Mouse (Mus musculus) heart, postnatal 0 days (tissue): ENCODE measurements around the gene Scgb2b24. TPM values are rescaled to one million over a fixed set of nuclear protein-coding genes. Genes with fewer than 3 reads are reported as not detected.

ENCODE experiments used
- ATAC-seq: fragments of 200-750 bp; cut with Nextera tagmentation; 2 replicates; pipeline ENCODE4 v1.8.0; 2017; ENCODE audit warnings: low read depth, moderate number of reproducible peaks, moderate library complexity; ENCODE audit not compliant: insufficient read depth
- DNase-seq: peaks from one replicate; pipeline ENCODE4 v3.0.0-alpha.2; 2016; ENCODE audit warnings: low spot score
- H3K27ac ChIP-seq: fragments of 300-500 bp; sonication (generic); 2 replicates; pipeline ENCODE4 v1.5.1; 2014; ENCODE audit warnings: low read depth, mild to moderate bottlenecking
- H3K27me3 ChIP-seq: fragments of 300-500 bp; sonication (generic); 2 replicates; pipeline ENCODE4 v1.6.1; 2014; ENCODE audit warnings: low read length, mixed read lengths; ENCODE audit not compliant: control insufficient read depth, insufficient read depth
- H3K36me3 ChIP-seq: fragments of 300-500 bp; sonication (generic); replicated peaks from 2 replicates; pipeline ENCODE4 v1.6.1; 2014; ENCODE audit warnings: low read length, mixed read lengths; ENCODE audit not compliant: control insufficient read depth, insufficient read depth
- H3K4me1 ChIP-seq: fragments of 300-500 bp; sonication (generic); 2 replicates; pipeline ENCODE4 v1.6.1; 2014; ENCODE audit warnings: antibody characterized with exemption; ENCODE audit not compliant: control insufficient read depth, insufficient read depth
- H3K4me2 ChIP-seq: fragments of 300-500 bp; sonication (generic); 2 replicates; pipeline ENCODE4 v1.6.1; 2014; ENCODE audit warnings: low read depth, mild to moderate bottlenecking, low read length, moderate library complexity
- H3K4me3 ChIP-seq: fragments of 300-500 bp; sonication (generic); 2 replicates; pipeline ENCODE4 v1.5.1; 2014; ENCODE audit warnings: low read depth, low read length
- H3K9ac ChIP-seq: fragments of 300-500 bp; sonication (generic); replicated peaks from 2 replicates; pipeline ENCODE4 v1.6.1; 2014; ENCODE audit warnings: low read depth, low read length, mixed read lengths
- H3K9me3 ChIP-seq: fragments of 300-500 bp; sonication (generic); replicated peaks from 2 replicates; pipeline ENCODE4 v1.6.1; 2016; ENCODE audit warnings: low read length; ENCODE audit not compliant: control insufficient read depth
- CTCF ChIP-seq: IDR thresholded peaks from 2 replicates; pipeline ENCODE4 v1.5.1; 2016; ENCODE audit warnings: antibody characterized with exemption, control low read depth, low read depth
- EP300 ChIP-seq: IDR thresholded peaks from 2 replicates; pipeline ENCODE4 v1.6.1; 2016; ENCODE audit warnings: antibody characterized with exemption, low read depth
- WGBS: fragments of 180-500 bp; shearing (Covaris S2); extraction: QIAGEN DNeasy Blood & Tissue Kit; methylation state at CpG from one replicate; pipeline ENCODE4 v1.1.7; 2014; 5-methylcytosine and 5-hydroxymethylcytosine counted together
- polyA plus RNA-seq: library from polyadenylated mRNA; unstranded; fragments of >200 nt; fragmentation: Nextera tagmentation; extraction: Ambion mirVana; gene quantifications from 2 replicates; pipeline ENCODE4 v1.2.1, GENCODE M21; 2015
- total RNA-seq: library from RNA; depleted of rRNA; stranded (reverse); fragments of >200 nt; gene quantifications from 2 replicates; pipeline ENCODE4 v1.2.3, GENCODE M21; 2014; ENCODE audit warnings: low replicate concordance; rRNA removed

Scgb2b24 gene
- total RNA-seq (not detected in 2 replicates), polyA plus RNA-seq (not detected in 2 replicates)

DNA sequence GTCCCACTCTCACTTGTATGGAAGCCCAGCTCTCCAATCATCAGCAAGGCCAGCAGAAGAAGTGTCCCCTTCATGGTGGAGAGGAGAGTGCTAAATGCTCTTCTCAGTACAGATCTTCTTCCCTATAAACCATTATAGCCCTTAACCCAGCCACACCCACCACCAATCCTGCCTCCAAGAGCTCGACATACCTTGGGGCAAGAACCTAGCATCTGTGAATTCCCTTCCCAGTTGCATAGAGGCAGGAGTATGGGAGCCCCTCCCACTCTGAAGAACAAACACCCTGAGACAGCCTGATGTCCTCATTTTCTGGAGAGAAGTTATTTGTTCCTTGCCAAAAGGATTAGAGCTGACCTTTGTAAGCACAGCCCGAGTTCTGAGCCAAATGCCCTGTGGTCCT is at the start of gene Scgb2b24:
Scgb2b24 (minus strand) TSS at position 101 of the 400 bp plus-strand sequence.
- Histone ChIP-seq H3K9ac (no peak within 1 kb of the TSS), H3K4me3 (no peak within 1 kb of the TSS), H3K27me3 (no peaks in the 10 kb centered on the region), H3K9me3 (peaks cover 34% of the 10 kb centered on the region), H3K36me3 (no peaks in the 10 kb centered on the region), H3K4me2 (no peak within 1 kb of the TSS), H3K27ac (no peak within 1 kb of the TSS), H3K4me1 (no peaks in the 10 kb centered on the region)
- WGBS: 59% methylated on average over 2 of the region's 2 CpGs
- no peak for DNase-seq
- ATAC-seq: no peak
- TF ChIP-seq CTCF: no peak
- TF ChIP-seq EP300: no peak

DNA sequence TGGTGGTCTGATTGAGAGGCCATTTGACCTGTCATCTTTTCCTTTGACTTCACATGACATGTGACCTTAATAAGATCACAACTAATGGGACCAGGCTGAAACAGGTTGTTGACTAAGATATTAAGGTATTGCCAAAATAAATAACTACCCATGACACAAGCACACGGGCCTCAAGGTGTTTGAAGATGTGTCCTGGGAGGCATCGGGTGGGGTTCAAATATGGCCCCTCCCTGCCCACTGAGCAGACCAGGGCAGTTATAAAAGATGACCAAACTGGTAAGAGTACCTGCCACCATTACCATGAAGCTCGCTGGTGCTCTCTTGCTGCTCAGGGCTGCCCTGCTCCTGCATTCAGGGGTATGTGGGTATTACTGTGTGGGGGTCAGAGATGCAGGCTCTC is 4.4 kb upstream of the Scgb2b24 start, which contains the start of gene Scgb1b24:
Scgb1b24 (plus strand) TSS at position 301 of the 400 bp plus-strand sequence.
- peaks cover 27% of the 10 kb centered on the region for H3K9me3 ChIP-seq
- no peaks in the 10 kb centered on the region for H3K36me3 ChIP-seq
- ATAC-seq: no peak
- H3K4me2 ChIP-seq: no peak within 1 kb of the TSS
- no peaks in the 10 kb centered on the region for H3K27me3 ChIP-seq
- H3K9ac ChIP-seq: no peak within 1 kb of the TSS
- no peak for DNase-seq
- no peak within 1 kb of the TSS for H3K4me3 ChIP-seq
- no peaks in the 10 kb centered on the region for H3K4me1 ChIP-seq
- no peak within 1 kb of the TSS for H3K27ac ChIP-seq
- TF ChIP-seq EP300 (no peak), CTCF (no peak)
- 60% methylated on average over 3 of the region's 3 CpGs for WGBS

DNA sequence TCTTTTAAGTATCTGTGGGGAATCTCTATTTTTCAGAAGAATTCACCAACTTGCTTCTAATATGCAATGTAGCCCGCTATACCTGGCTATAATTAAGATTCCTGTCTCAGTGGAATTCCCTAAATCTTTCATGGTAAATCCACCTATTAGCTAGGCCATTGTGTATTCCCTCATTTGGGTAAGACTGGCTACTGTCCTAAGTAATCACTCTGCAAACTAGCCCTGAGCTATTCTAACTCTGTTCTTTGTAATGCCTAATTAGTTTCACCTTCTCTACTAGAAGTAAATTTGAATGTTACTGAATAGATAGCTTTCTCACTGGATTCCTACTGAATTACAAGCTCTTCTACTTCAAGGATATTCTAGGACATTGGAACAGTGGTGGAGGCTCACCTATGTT is 49.2 kb downstream of the Scgb2b24 start:
- no peaks in the 10 kb centered on the region for H3K36me3 ChIP-seq
- no peak overlapping the region for H3K4me2 ChIP-seq
- H3K4me1 ChIP-seq: no peaks in the 10 kb centered on the region
- no peak for DNase-seq
- WGBS: 19% methylated on average over 1 of the region's 1 CpGs
- no peak for ATAC-seq
- H3K27ac ChIP-seq: no peak overlapping the region
- H3K9ac ChIP-seq: no peak overlapping the region
- no peak overlapping the region for H3K4me3 ChIP-seq
- peaks cover 36% of the 10 kb centered on the region for H3K9me3 ChIP-seq
- H3K27me3 ChIP-seq: no peaks in the 10 kb centered on the region
- TF ChIP-seq EP300: no peak
- no peak for TF ChIP-seq CTCF

Other genes with a start within 250 kb of the Scgb2b24 start
- gene Scgb2b21, start 218.9 kb downstream of the Scgb2b24 start, total RNA-seq: not detected in 2 replicates
- gene Scgb2b21, start 218.9 kb downstream of the Scgb2b24 start, polyA plus RNA-seq: not detected in 2 replicates
- not detected in 2 replicates for gene Scgb1b24, start 4.5 kb upstream of the Scgb2b24 start, total RNA-seq
- gene Scgb1b24, start 4.5 kb upstream of the Scgb2b24 start, polyA plus RNA-seq: not detected in 2 replicates
- gene Scgb2b26, start 205.7 kb upstream of the Scgb2b24 start, total RNA-seq: not detected in 2 replicates
- not detected in 2 replicates for gene Scgb2b26, start 205.7 kb upstream of the Scgb2b24 start, polyA plus RNA-seq